Mouse (Mus musculus) limb, embryonic 10.5 days (tissue): Measurements from ENCODE around the gene Pigq. TPM values are rescaled to one million over a fixed set of nuclear protein-coding genes. Genes with fewer than 3 reads are reported as not detected.

Source experiments
- DNase-seq: peaks from one replicate; pipeline ENCODE4 v3.0.0-alpha.2; 2017; ENCODE audit warnings: low spot score
- H3K27ac ChIP-seq: fragments of 300-500 bp; sonication (generic); 2 replicates; pipeline ENCODE4 v1.5.1; 2016; ENCODE audit warnings: mild to moderate bottlenecking
- H3K27me3 ChIP-seq: fragments of 300-500 bp; sonication (generic); 2 replicates; pipeline ENCODE4 v1.6.1; 2016; ENCODE audit warnings: low read depth, mild to moderate bottlenecking; ENCODE audit not compliant: poor library complexity, severe bottlenecking
- H3K36me3 ChIP-seq: fragments of 300-500 bp; sonication (generic); 2 replicates; pipeline ENCODE4 v1.6.1; 2016; ENCODE audit warnings: mild to moderate bottlenecking, moderate library complexity
- H3K4me1 ChIP-seq: fragments of 300-500 bp; sonication (generic); 2 replicates; pipeline ENCODE4 v1.6.1; 2016
- H3K4me3 ChIP-seq: fragments of 300-500 bp; sonication (generic); 2 replicates; pipeline ENCODE4 v1.5.1; 2016; ENCODE audit warnings: mild to moderate bottlenecking, moderate library complexity
- H3K9me3 ChIP-seq: fragments of 300-500 bp; sonication (generic); replicated peaks from 2 replicates; pipeline ENCODE4 v1.6.1; 2016; ENCODE audit warnings: mild to moderate bottlenecking
- WGBS: fragments of 180-500 bp; shearing (Covaris S2); methylation state at CpG from one replicate; pipeline ENCODE4 v1.1.7; 2016; 5-methylcytosine and 5-hydroxymethylcytosine counted together
- polyA plus RNA-seq: library from polyadenylated mRNA; unstranded; fragments of >200 nt; fragmentation: Nextera tagmentation; extraction: Ambion mirVana; gene quantifications from 2 replicates; pipeline ENCODE4 v1.2.1, GENCODE M21; 2016

The Pigq gene
- polyA plus RNA-seq, 1 experiment from 2014 or later: 65.2 TPM

DNA sequence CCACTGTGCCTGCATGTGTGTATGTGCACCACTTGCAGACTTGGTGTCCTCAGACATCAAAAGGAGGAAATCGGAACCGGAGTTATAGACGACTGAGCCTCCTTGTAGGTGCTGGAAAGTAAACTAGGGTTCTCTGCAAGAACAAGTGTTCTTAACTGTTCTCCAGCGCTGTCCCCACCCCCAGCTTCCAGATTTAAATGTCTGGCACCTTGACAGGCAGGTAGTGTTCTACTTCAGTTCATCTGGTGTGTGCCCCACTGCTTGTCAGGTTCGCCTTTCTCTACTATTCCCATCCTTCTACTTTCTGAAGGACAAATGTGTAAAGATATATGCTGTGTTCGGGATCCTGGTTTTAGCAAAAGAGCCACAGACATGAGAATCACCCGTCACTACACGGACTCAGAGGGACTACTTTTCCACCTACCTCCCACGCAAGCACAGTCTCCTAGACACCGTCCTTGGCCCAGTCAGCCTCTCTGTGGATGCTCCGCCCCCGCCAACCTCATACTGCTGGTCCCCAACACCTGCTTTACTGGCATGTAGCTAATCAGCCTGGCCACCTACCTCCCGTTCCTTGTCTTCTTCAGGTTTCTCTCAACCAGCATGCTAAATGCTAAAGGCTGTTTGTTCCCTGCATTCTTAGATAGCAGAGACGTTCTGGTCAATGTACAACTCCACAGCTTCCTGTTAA is 31.4 kb downstream of the Pigq start:
- no peak overlapping the region for H3K4me3 ChIP-seq
- DNase-seq: no peak
- 87% methylated on average over 14 of the region's 14 CpGs for WGBS

DNA sequence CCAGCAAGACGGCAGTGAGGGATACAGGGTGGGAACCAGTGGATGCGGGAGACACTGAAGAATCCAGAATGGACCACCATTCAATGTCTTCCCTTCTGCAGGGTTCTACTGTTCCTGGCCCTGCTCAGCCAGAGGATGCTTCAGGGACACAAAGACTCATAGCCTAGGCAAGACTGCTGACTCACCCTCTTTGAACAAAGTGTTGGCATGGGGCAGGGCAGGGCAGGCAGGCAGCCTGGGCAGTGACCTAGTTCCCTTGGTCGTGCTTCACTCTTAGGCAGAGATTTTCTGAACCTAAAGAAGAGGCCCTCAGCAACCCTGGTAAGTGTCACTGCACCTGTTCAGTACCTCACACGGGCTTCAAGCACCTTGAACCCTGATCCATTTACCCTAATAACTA is 32.9 kb downstream of the Pigq start:
- H3K27me3 ChIP-seq: no peaks in the 10 kb centered on the region
- WGBS: 87% methylated on average over 4 of the region's 4 CpGs
- H3K27ac ChIP-seq: no peak overlapping the region
- H3K4me3 ChIP-seq: no peak overlapping the region
- H3K9me3 ChIP-seq: no peaks in the 10 kb centered on the region
- no peaks in the 10 kb centered on the region for H3K4me1 ChIP-seq
- no peak for DNase-seq
- H3K36me3 ChIP-seq: peaks cover 39% of the 10 kb centered on the region

More for the DNA sequence above, 31.4 kb downstream of the Pigq start:
- Histone ChIP-seq H3K36me3 (peaks cover 47% of the 10 kb centered on the region), H3K9me3 (no peaks in the 10 kb centered on the region), H3K27me3 (no peaks in the 10 kb centered on the region), H3K27ac (no peak overlapping the region), H3K4me1 (peaks cover 9% of the 10 kb centered on the region)

DNA sequence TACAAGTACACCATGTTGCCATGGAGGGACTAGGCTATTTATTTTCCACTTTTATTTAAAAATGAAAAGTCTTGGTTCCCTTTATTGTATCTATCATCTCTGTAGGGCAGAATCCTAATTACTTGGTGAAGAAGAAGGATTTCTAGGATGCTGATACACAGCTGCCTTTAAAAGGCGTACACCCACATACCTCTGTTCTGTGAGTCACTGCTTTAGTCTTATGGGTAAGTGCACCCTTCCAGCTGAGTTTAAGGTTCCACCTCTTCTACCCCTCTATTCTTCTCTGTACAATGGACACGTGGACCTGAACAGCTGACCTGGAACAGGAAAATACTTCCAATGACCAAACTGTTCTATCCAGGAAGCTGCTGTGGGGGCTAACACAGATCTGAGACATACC is 37.1 kb downstream of the Pigq start:
- no peak for DNase-seq
- no peaks in the 10 kb centered on the region for H3K27me3 ChIP-seq
- peaks cover 29% of the 10 kb centered on the region for H3K36me3 ChIP-seq
- 90% methylated on average over 2 of the region's 2 CpGs for WGBS
- H3K27ac ChIP-seq: no peak overlapping the region
- no peaks in the 10 kb centered on the region for H3K9me3 ChIP-seq
- no peaks in the 10 kb centered on the region for H3K4me1 ChIP-seq
- no peak overlapping the region for H3K4me3 ChIP-seq

DNA sequence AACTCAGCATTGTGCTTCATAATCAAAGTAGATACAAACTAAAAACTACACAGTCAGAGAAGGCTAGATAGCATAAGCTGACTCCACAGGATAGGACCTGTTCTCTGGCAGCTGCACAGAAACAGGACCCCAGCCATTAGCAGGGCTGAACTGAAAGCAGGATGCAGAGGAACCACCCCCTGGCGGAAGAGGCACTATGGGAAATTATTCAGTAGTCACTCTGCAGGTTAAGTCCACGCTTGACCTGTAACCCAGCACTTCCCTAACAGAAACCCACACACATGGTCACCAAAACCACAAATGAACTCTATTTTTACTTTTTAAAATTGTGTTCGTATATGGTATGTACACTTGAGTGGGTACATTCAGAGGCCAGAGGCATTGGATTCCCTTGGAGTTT is 41.7 kb downstream of the Pigq start:
- H3K4me1 ChIP-seq: no peaks in the 10 kb centered on the region
- no peak overlapping the region for H3K27ac ChIP-seq
- H3K9me3 ChIP-seq: no peaks in the 10 kb centered on the region
- no peak overlapping the region for H3K4me3 ChIP-seq
- peaks cover 30% of the 10 kb centered on the region for H3K36me3 ChIP-seq
- no peaks in the 10 kb centered on the region for H3K27me3 ChIP-seq
- DNase-seq: no peak
- 85% methylated on average over 3 of the region's 3 CpGs for WGBS

DNA sequence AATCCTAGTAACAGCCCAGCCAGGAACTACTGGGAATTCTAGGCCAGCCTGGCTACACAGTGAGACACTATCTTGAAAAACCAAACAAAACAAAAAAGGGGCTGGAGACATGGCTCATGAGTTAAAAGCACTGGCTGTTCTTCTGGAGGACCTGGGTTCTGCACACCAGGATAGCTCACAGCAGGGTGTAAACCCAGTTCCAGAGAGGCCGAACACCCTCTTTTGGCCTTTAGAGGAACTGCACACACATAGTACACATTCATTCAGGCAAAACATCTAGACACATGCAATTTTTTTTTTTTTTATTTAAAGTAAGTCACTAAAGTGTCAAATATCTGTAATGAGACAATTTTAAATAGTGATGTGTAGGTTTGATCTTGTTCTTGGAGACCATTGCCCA is 44.5 kb downstream of the Pigq start:
- DNase-seq: no peak
- H3K27ac ChIP-seq: no peak overlapping the region
- 94% methylated on average over 1 of the region's 1 CpGs for WGBS

DNA sequence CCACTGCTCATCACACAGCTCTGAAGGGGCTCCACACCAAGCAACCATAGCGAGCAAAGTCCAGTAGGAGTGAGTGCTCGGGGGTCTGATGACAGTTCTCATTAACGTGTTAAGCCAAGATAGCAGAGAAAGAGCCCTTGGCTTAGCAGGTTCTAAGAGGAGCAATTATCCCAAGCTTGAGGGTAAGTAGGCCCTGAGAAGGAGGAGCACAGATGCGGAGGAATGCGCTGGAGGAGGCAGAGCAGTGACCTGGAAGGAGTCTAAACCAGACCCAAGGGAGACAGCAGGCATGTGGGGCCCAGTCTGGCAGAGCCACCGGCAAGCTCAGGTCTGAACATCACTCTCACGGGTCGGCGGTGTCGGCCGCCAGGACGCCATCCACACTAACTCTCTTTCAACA is 48.8 kb downstream of the Pigq start:
- no peak for DNase-seq
- peaks cover 15% of the 10 kb centered on the region for H3K4me1 ChIP-seq
- H3K27ac ChIP-seq: no peak overlapping the region
- H3K4me3 ChIP-seq: no peak overlapping the region
- H3K9me3 ChIP-seq: no peaks in the 10 kb centered on the region
- H3K27me3 ChIP-seq: no peaks in the 10 kb centered on the region
- H3K36me3 ChIP-seq: peaks cover 14% of the 10 kb centered on the region
- WGBS: 66% methylated on average over 12 of the region's 12 CpGs

More for the DNA sequence above, 44.5 kb downstream of the Pigq start:
- peaks cover 10% of the 10 kb centered on the region for H3K4me1 ChIP-seq
- no peak overlapping the region for H3K4me3 ChIP-seq
- H3K9me3 ChIP-seq: no peaks in the 10 kb centered on the region
- H3K27me3 ChIP-seq: no peaks in the 10 kb centered on the region
- peaks cover 19% of the 10 kb centered on the region for H3K36me3 ChIP-seq

DNA sequence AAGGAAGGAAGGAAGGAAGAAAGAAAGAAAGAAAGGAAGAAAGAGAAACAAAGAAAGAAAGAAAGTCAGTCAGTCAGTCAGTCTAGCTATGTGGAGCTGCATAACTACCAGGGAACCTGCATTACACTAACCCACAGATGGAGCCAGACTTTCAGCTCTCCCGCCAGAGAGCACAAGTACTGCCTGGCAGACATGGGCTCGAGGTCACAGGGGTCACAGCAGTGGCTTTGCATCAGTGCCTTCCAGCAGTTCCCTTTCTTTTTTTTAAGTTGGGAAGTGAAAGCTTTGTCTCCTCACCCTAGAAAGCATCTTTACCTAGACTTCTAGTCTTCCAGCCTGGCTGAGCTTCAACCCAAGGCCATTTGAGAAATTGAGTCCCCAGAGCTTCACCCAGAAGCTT is 49.3 kb downstream of the Pigq start:
- DNase-seq: no peak
- no peak overlapping the region for H3K27ac ChIP-seq
- H3K9me3 ChIP-seq: no peaks in the 10 kb centered on the region
- H3K4me3 ChIP-seq: no peak overlapping the region
- H3K36me3 ChIP-seq: peaks cover 12% of the 10 kb centered on the region
- peaks cover 15% of the 10 kb centered on the region for H3K4me1 ChIP-seq
- H3K27me3 ChIP-seq: no peaks in the 10 kb centered on the region
- WGBS: 33% methylated on average over 2 of the region's 2 CpGs

DNA sequence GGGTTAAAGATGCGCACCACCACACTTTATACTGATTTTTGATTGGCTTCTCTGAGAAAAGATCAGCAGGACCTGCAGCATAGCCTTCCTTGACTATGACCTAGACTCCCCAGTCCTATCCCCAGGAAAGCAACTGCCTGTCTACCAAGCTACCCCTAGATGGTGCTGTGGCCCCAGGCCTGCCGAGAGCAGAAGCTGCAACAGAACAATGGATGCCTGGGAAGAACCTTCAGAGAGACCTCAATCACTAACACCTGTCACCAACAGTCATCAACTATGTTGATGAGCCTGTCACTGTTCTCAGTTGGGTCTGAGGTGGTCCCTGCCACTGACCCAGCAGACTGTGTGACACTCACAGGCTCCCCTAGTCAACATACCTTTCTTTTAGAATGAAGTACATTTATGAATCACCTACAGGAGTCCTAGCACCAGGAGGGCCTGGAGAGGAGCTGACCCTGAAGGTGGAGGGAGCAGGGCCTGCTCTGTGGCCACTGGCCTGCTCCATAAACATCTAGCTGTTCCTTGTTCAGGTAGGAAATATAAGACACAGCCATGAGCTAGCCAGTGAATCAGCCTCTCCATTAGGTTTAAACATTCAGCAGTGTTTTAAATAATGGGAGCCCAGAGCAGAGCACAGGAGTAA is 50.6 kb downstream of the Pigq start:
- no peaks in the 10 kb centered on the region for H3K27me3 ChIP-seq
- 42% methylated on average over 2 of the region's 2 CpGs for WGBS
- DNase-seq: peak; percentile 68
- H3K9me3 ChIP-seq: no peaks in the 10 kb centered on the region
- peaks cover 15% of the 10 kb centered on the region for H3K4me1 ChIP-seq
- H3K36me3 ChIP-seq: peaks cover 15% of the 10 kb centered on the region
- no peak overlapping the region for H3K4me3 ChIP-seq
- peak overlapping the region; percentile 67; the same call in 1 of the 2 replicates for H3K27ac ChIP-seq

DNA sequence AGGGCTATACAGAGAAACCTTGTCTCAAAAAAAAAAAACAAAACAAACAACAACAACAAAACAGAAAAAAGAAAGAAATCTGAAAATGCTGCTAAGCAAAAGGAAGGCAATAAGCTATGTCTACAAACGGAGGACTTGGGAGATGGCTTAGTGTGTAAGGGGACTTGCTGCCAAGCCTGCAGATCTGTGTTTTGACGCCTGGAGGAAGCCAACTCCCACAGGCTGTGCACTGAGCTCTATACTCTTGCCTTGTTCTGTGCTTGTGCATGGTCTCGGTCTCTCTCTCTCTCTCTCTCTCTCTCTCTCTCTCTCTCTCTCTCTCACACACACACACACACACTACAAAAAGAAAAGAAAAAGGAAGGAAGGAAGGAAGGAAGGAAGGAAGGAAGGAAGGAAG is 55.9 kb downstream of the Pigq start:
- H3K27me3 ChIP-seq: no peaks in the 10 kb centered on the region
- peaks cover 58% of the 10 kb centered on the region for H3K36me3 ChIP-seq
- WGBS: 91% methylated on average over 3 of the region's 3 CpGs
- peaks cover 7% of the 10 kb centered on the region; the same call in 1 of the 2 replicates for H3K4me1 ChIP-seq
- DNase-seq: no peak
- H3K4me3 ChIP-seq: no peak overlapping the region
- no peaks in the 10 kb centered on the region for H3K9me3 ChIP-seq
- H3K27ac ChIP-seq: no peak overlapping the region

DNA sequence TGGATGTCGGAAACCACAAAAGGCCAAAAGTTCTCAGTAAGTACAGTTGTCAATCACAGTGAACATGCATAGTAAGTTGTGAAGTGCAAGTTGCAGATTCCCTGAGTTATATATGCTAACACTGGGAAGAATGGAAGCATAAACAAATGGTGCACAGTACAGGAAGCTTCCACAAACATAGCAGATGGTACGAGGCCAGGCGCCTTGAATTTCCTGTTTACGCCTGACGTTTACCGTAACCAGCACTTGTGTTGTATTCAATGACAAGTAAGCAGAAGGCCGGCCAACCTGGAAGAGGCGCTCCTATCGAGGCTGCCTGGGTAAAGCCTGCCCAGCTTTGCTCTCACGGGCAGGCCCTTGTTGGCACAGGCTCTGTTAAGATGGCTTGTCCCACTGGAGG is 57.3 kb downstream of the Pigq start:
- Histone ChIP-seq H3K36me3 (peaks cover 72% of the 10 kb centered on the region), H3K4me3 (no peak overlapping the region), H3K27me3 (no peaks in the 10 kb centered on the region), H3K4me1 (peaks cover 17% of the 10 kb centered on the region), H3K9me3 (no peaks in the 10 kb centered on the region), H3K27ac (no peak overlapping the region)
- no peak for DNase-seq
- 92% methylated on average over 10 of the region's 10 CpGs for WGBS

DNA sequence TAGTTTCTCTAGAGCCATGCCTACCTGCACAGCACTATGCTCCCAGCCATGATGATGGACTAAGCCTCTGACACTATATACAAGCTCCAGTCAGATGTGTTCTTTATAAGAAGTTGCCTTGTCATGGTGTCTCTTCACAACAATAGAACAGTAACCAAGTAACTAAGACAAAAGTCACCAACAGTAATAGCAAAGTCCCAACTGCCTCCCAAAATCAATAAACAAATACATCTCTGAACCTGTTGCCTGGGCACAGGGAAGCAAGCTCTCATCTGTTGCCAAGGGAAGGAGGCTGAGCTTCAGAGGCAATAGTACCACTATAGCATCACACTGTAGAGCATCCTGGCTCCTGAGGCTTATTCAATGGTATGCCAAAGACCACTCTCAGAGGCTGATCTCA is 57.9 kb downstream of the Pigq start:
- Histone ChIP-seq H3K9me3 (no peaks in the 10 kb centered on the region), H3K27ac (no peak overlapping the region), H3K27me3 (no peaks in the 10 kb centered on the region), H3K36me3 (peaks cover 77% of the 10 kb centered on the region), H3K4me1 (peaks cover 24% of the 10 kb centered on the region), H3K4me3 (no peak overlapping the region)
- no peak for DNase-seq

DNA sequence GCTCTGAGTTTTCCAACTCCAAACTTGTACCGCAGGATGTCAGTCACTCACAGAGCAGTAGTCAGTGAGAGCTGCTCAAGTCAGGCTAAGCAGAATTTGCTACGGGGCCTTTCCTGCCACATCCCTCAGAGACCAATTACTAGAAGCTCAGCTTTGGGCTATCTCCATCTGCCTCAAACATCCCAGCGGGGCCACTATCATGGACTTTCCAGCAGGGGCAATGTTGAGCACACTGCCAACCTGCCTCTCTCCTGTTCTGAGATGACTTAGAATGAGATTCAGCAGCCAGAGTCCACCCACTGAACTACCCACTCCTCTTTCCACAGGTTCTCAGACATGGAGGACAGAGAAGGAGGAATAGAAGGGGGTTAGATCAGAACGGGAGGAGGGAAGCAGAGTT is 59.1 kb downstream of the Pigq start:
- no peak overlapping the region for H3K27ac ChIP-seq
- peaks cover 76% of the 10 kb centered on the region for H3K36me3 ChIP-seq
- peaks cover 35% of the 10 kb centered on the region for H3K4me1 ChIP-seq
- H3K4me3 ChIP-seq: no peak overlapping the region
- WGBS: 60% methylated on average over 4 of the region's 4 CpGs
- no peak for DNase-seq
- no peaks in the 10 kb centered on the region for H3K27me3 ChIP-seq
- H3K9me3 ChIP-seq: no peaks in the 10 kb centered on the region

DNA sequence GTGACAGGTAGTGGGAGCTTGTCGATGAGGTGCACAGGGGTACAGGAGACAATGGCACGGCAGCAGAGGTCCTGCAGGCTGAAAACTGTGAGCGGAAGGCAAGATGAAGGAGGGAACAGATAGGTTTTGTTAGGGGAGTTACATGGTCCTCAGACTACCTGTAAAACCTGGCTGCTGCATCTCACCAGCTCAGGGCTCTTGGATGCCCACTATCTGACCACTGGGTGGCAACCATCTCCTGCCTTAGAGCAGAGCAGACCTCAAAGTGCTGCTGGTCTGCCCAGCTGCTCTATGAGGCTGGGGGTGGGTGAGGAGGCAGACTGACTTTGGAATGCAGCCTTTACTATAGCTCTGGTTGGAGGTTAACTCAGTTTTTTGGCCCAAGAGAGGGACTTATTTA is 60.9 kb downstream of the Pigq start:
- peaks cover 71% of the 10 kb centered on the region for H3K36me3 ChIP-seq
- WGBS: 86% methylated on average over 3 of the region's 3 CpGs
- no peak overlapping the region for H3K27ac ChIP-seq
- no peaks in the 10 kb centered on the region for H3K27me3 ChIP-seq
- no peak overlapping the region for H3K4me3 ChIP-seq
- peaks cover 53% of the 10 kb centered on the region for H3K4me1 ChIP-seq
- DNase-seq: no peak
- no peaks in the 10 kb centered on the region for H3K9me3 ChIP-seq
